Mouse (Mus musculus): ENCODE results near the gene Naglu. TPM values are rescaled to one million over a fixed set of nuclear protein-coding genes. Genes with fewer than 3 reads are reported as not detected.
"Not testable (repeated sequence)": the region's sequence is repeated elsewhere in the genome, so short reads cannot be mapped to it uniquely, and the experiment has no call there.

The Naglu gene
- polyA plus RNA-seq, 1 experiment from 2014 or later, result 12.5 TPM

DNA sequence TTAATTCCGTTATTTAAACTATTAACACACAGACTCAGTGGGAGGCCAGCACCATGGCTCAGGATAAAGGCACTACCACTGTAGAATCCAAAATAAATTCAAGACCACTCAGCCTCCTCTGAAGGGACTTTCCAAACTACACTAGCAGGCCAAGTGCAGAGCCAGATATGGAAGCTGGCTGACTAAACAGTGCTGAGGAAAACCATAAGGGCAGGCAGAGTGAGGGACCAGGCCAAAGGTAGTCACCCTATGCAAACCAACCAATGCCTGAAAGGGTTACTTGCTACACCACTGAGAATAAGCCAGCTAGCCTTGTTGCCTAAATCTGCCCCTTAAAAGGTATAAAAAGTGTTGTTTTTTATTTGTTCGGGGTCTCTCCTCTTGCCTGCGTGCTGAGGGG, 42.4 kb downstream of the Naglu start:
- H3K27me3 ChIP-seq (ENCODE audit: control insufficient read depth, insufficient read depth, low read length), result no peaks in the 10 kb centered on the region
- no peak overlapping the region for H3K9ac ChIP-seq (ENCODE audit: low read length)
- ATAC-seq (ENCODE audit: insufficient number of reproducible peaks, insufficient read depth, low FRiP score, low read depth), result no peak
- WGBS, result 94% methylated on average over 3 of the region's 3 CpGs
- H3K4me1 ChIP-seq (ENCODE audit: control insufficient read depth in 2 of 2, insufficient read depth in 2 of 2, low read length in 2 of 2), result peaks cover 0 to 8% of the 10 kb centered on the region in 2 experiments; a peak in 1 of 4 replicates
- no peak overlapping the region for H3K27ac ChIP-seq (replicated peaks in 1 of 2; ENCODE audit: control insufficient read depth in 1 of 2, insufficient read depth in 1 of 2, low read depth in 2 of 2, low read length in 2 of 2)
- peaks cover 3% of the 10 kb centered on the region; the same call in 1 of the 2 replicates for H3K9me3 ChIP-seq (ENCODE audit: control insufficient read depth, low read length)
- H3K36me3 ChIP-seq (ENCODE audit: control insufficient read depth, insufficient read depth, low read length), result peaks cover 11% of the 10 kb centered on the region
- no peak overlapping the region for H3K4me3 ChIP-seq (ENCODE audit: control insufficient read depth in 1 of 2, insufficient read depth in 1 of 2, low read depth in 1 of 2, low read length in 2 of 2)
- H3K4me2 ChIP-seq (ENCODE audit: low read length), result no peak overlapping the region

DNA sequence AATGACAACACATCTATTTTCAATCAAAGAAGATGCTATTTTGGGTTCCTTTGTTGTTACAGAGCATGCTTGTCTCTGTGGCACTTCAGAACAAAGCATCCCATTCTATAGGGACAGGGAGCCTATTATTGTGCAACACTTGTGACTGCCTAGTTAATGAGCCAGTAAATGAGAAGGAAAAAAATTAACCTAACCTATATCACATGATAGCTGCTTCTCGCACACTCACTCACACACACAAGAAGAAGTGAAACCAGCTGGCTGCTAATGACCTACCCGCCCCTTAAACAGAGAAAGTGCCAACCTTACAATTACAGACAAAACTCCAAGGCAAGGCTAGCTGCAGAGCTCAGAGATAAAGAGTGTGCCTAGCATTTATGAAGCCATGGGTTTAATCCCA, 45.8 kb downstream of the Naglu start:
- H3K4me3 ChIP-seq (ENCODE audit: control insufficient read depth in 1 of 2, insufficient read depth in 1 of 2, low read depth in 1 of 2, low read length in 2 of 2), result no peak overlapping the region
- peaks cover 5 to 22% of the 10 kb centered on the region in 2 experiments for H3K4me1 ChIP-seq (ENCODE audit: control insufficient read depth in 2 of 2, insufficient read depth in 2 of 2, low read length in 2 of 2)
- no peaks in the 10 kb centered on the region for H3K27me3 ChIP-seq (ENCODE audit: control insufficient read depth, insufficient read depth, low read length)
- no peak overlapping the region for H3K27ac ChIP-seq (replicated peaks in 1 of 2; ENCODE audit: control insufficient read depth in 1 of 2, insufficient read depth in 1 of 2, low read depth in 2 of 2, low read length in 2 of 2)
- H3K9me3 ChIP-seq (ENCODE audit: control insufficient read depth, low read length), result peaks cover 3% of the 10 kb centered on the region; the same call in 1 of the 2 replicates
- no peak overlapping the region for H3K9ac ChIP-seq (ENCODE audit: low read length)
- H3K4me2 ChIP-seq (ENCODE audit: low read length), result no peak overlapping the region
- ATAC-seq (ENCODE audit: insufficient number of reproducible peaks, insufficient read depth, low FRiP score, low read depth), result no peak
- peaks cover 7% of the 10 kb centered on the region for H3K36me3 ChIP-seq (ENCODE audit: control insufficient read depth, insufficient read depth, low read length)
- 75% methylated on average over 2 of the region's 2 CpGs for WGBS

DNA sequence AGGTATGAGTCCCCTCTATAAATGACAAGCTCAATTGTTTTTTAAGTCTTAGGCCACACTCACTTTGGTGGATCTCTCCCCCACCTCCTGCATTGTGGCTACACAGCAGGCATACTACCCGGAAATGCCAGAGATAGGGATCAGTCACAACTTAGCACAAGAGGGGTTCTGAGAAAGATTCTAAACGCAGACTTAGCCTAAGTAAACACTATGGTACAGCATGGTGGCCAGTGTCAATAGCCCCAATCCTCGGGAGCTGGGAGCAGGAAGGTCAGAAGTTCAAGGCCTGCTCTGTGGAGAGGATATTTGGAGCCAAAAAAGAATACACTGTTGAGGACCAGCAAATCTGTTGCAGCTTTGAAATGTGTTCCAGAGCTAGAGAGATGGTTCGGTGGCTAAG, 48.3 kb downstream of the Naglu start:
- Histone ChIP-seq H3K27ac (replicated peaks in 1 of 2; ENCODE audit: control insufficient read depth in 1 of 2, insufficient read depth in 1 of 2, low read depth in 2 of 2, low read length in 2 of 2) (0 out of 4 replicates have a peak overlapping the region, but pooled peaks of 1 of the 2 experiments have one; percentile 89), H3K9ac (ENCODE audit: low read length) (peak overlapping the region; percentile 96), H3K36me3 (ENCODE audit: control insufficient read depth, insufficient read depth, low read length) (peaks cover 24% of the 10 kb centered on the region), H3K4me3 (ENCODE audit: control insufficient read depth in 1 of 2, insufficient read depth in 1 of 2, low read depth in 1 of 2, low read length in 2 of 2) (peak overlapping the region; percentile 8 to 77; a peak in 2 of 4 replicates), H3K9me3 (ENCODE audit: control insufficient read depth, low read length) (peaks cover 2% of the 10 kb centered on the region; the same call in 1 of the 2 replicates), H3K27me3 (ENCODE audit: control insufficient read depth, insufficient read depth, low read length) (no peaks in the 10 kb centered on the region), H3K4me2 (ENCODE audit: low read length) (peak overlapping the region; percentile 95), H3K4me1 (ENCODE audit: control insufficient read depth in 2 of 2, insufficient read depth in 2 of 2, low read length in 2 of 2) (peaks cover 5 to 32% of the 10 kb centered on the region in 2 experiments)
- ATAC-seq (ENCODE audit: insufficient number of reproducible peaks, insufficient read depth, low FRiP score, low read depth), result no peak
- WGBS, result 22% methylated on average over 4 of the region's 4 CpGs

DNA sequence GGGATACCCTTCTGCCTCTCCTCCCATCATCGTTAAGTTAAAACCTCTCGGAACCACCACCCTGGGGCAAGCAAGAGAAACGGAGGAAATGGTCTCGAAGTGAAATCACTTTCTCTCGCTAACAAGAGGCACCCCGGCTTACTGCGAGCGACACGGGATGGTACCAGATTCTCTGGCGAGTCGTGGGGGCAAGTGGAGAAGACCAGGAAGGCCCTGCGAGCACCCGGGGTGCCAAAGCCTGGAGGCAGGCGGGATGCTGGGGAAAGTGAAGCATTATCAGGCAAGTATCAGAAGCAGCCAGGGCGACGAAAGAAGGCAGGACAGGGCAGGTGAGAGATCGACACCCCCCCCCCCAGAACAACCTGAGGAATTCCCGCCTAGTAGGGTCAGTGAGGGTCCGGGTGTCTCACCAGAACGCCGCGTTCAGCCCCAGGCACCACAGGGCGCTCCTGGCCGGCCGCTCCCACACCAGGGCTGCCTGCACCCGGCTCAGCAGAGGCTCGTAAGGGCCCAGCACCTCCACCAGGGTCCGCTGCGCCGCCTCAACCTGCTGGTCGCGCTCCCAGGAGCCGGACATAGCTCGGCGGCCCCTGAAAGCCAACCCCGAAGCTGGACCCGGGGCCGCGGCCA, 49.4 kb downstream of the Naglu start:
- peak overlapping the region; percentile 96 for H3K9ac ChIP-seq (ENCODE audit: low read length)
- H3K4me1 ChIP-seq (ENCODE audit: control insufficient read depth in 2 of 2, insufficient read depth in 2 of 2, low read length in 2 of 2), result peaks cover 5 to 32% of the 10 kb centered on the region in 2 experiments
- H3K36me3 ChIP-seq (ENCODE audit: control insufficient read depth, insufficient read depth, low read length), result peaks cover 34% of the 10 kb centered on the region
- WGBS, result under 1% methylated on average over 39 of the region's 39 CpGs
- peak overlapping the region; percentile 95 for H3K4me2 ChIP-seq (ENCODE audit: low read length)
- H3K27ac ChIP-seq (replicated peaks in 1 of 2; ENCODE audit: control insufficient read depth in 1 of 2, insufficient read depth in 1 of 2, low read depth in 2 of 2, low read length in 2 of 2), result peak overlapping the region; percentile 50 to 89
- peak overlapping the region; percentile 74 to 77 for H3K4me3 ChIP-seq (ENCODE audit: control insufficient read depth in 1 of 2, insufficient read depth in 1 of 2, low read depth in 1 of 2, low read length in 2 of 2)
- H3K9me3 ChIP-seq (ENCODE audit: control insufficient read depth, low read length), result no peaks in the 10 kb centered on the region
- ATAC-seq (ENCODE audit: insufficient number of reproducible peaks, insufficient read depth, low FRiP score, low read depth), result peak; percentile 66
- no peaks in the 10 kb centered on the region for H3K27me3 ChIP-seq (ENCODE audit: control insufficient read depth, insufficient read depth, low read length)

DNA sequence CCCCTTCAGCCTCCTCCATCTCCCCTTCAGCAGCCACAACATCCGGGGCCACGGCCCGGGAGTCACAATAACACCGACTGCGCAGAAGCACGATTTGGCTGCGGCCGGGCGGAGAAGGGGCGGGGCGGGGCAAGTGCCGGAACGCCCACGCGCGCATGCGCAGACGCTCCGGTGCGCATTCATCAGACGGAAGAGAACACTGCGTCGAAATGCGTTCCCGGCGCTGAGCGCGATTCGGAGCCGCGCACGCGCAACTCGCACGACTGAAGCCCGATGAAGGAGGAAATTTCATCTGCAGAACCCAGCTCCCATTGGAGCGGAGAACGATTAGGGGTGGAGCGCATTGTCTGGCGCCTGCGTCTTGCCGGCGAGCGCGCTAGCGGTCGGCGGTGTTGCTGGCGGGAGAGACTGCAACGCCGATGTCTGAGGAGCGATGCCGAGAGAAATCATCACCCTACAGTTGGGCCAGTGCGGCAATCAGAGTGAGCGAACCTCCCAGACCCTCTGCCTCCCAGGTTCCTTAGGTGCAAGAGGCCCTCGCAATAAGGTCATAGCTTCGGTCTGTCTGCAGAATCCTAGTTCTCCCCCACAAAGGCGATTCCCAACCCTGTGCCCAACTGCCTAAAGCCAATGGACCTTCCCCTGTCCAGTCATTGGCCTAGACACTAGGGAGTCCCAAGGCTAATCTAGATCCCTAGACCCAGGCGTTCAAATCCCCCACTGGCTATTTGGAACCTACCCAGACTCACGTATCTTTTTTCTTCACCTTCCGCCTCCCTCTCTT, 50.1 kb downstream of the Naglu start, which contains the start of the genes Retreg3 and Tubg1:
Retreg3 (minus strand) TSS at position 133 of the 784 bp plus-strand sequence.
Tubg1 (plus strand) TSS at position 178 of the 784 bp plus-strand sequence.
- Histone ChIP-seq H3K27ac (replicated peaks in 1 of 2; ENCODE audit: control insufficient read depth in 1 of 2, insufficient read depth in 1 of 2, low read depth in 2 of 2, low read length in 2 of 2) (peak within 1 kb of the TSS; percentile 89 to 94), H3K9ac (ENCODE audit: low read length) (peak within 1 kb of the TSS; percentile 96), H3K27me3 (ENCODE audit: control insufficient read depth, insufficient read depth, low read length) (no peaks in the 10 kb centered on the region), H3K9me3 (ENCODE audit: control insufficient read depth, low read length) (no peaks in the 10 kb centered on the region), H3K4me2 (ENCODE audit: low read length) (peak within 1 kb of the TSS; percentile 95), H3K4me3 (ENCODE audit: control insufficient read depth in 1 of 2, insufficient read depth in 1 of 2, low read depth in 1 of 2, low read length in 2 of 2) (peak within 1 kb of the TSS; percentile 77 to 82), H3K36me3 (ENCODE audit: control insufficient read depth, insufficient read depth, low read length) (peaks cover 38% of the 10 kb centered on the region), H3K4me1 (ENCODE audit: control insufficient read depth in 2 of 2, insufficient read depth in 2 of 2, low read length in 2 of 2) (peaks cover 5 to 32% of the 10 kb centered on the region in 2 experiments)
- ATAC-seq (ENCODE audit: insufficient number of reproducible peaks, insufficient read depth, low FRiP score, low read depth), result peak; percentile 97
- under 1% methylated on average over 61 of the region's 61 CpGs for WGBS

DNA sequence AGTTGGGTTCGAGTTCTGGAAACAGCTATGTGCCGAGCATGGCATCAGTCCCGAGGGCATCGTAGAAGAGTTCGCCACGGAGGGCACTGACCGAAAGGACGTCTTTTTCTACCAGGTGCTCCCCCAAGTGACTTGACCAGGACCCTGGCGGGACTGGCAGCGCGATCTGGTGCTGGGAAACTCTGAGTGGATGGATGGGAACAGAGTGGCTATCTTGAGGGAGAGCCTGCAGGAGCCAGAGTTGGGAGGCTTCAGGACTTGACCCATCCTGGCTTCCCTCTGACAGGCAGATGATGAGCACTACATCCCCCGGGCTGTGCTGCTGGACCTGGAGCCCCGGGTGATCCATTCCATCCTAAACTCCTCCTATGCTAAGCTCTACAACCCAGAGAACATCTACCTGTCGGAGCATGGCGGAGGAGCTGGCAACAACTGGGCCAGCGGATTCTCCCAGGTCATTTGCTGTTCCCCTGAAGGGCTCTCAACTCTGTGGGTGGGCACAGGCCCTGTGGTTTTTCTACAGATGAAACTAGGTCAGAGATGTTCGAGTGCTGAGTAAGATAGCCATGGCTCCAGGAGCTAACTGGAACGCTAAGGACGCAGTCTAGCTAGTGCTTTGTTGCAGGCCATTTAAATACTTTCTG, 50.9 kb downstream of the Naglu start:
- Histone ChIP-seq H3K4me1 (ENCODE audit: control insufficient read depth in 2 of 2, insufficient read depth in 2 of 2, low read length in 2 of 2) (peaks cover 5 to 28% of the 10 kb centered on the region in 2 experiments), H3K9me3 (ENCODE audit: control insufficient read depth, low read length) (no peaks in the 10 kb centered on the region), H3K36me3 (ENCODE audit: control insufficient read depth, insufficient read depth, low read length) (peaks cover 43% of the 10 kb centered on the region), H3K4me2 (ENCODE audit: low read length) (peak overlapping the region; percentile 95), H3K4me3 (ENCODE audit: control insufficient read depth in 1 of 2, insufficient read depth in 1 of 2, low read depth in 1 of 2, low read length in 2 of 2) (peak overlapping the region; percentile 77 to 82), H3K9ac (ENCODE audit: low read length) (peak overlapping the region; percentile 91), H3K27ac (replicated peaks in 1 of 2; ENCODE audit: control insufficient read depth in 1 of 2, insufficient read depth in 1 of 2, low read depth in 2 of 2, low read length in 2 of 2) (peak overlapping the region; percentile 89 to 94), H3K27me3 (ENCODE audit: control insufficient read depth, insufficient read depth, low read length) (no peaks in the 10 kb centered on the region)
- no peak for ATAC-seq (ENCODE audit: insufficient number of reproducible peaks, insufficient read depth, low FRiP score, low read depth)
- 21% methylated on average over 19 of the region's 19 CpGs for WGBS

DNA sequence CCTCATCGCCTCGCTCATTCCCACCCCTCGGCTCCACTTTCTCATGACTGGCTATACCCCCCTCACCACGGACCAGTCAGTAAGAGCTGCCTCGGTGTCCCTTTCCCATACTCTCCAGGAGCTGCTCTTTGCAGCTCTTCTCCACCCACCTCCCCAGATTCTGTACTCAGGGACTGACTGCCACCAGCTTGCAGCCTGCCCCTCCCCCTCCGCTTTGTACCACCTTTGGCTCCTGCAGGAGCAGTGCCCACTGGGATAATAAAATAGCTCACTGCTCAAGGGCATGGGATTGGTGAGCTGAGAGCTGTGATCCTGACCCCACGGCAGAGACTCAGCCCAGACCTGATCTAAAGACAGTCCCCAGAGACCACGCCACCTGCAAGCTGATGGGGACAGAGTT, 54.7 kb downstream of the Naglu start:
- not testable (repeated sequence) for H3K9me3 ChIP-seq (ENCODE audit: control insufficient read depth, low read length); ATAC-seq (ENCODE audit: insufficient number of reproducible peaks, insufficient read depth, low FRiP score, low read depth); H3K4me3 ChIP-seq (ENCODE audit: control insufficient read depth in 1 of 2, insufficient read depth in 1 of 2, low read depth in 1 of 2, low read length in 2 of 2); H3K27ac ChIP-seq (replicated peaks in 1 of 2; ENCODE audit: control insufficient read depth in 1 of 2, insufficient read depth in 1 of 2, low read depth in 2 of 2, low read length in 2 of 2); H3K27me3 ChIP-seq (ENCODE audit: control insufficient read depth, insufficient read depth, low read length); H3K4me2 ChIP-seq (ENCODE audit: low read length); H3K9ac ChIP-seq (ENCODE audit: low read length)
- Histone ChIP-seq H3K4me1 (ENCODE audit: control insufficient read depth in 2 of 2, insufficient read depth in 2 of 2, low read length in 2 of 2) (peaks cover 3 to 11% of the 10 kb centered on the region in 2 experiments; a peak in 3 of 4 replicates), H3K36me3 (ENCODE audit: control insufficient read depth, insufficient read depth, low read length) (peaks cover 50% of the 10 kb centered on the region)
- WGBS, result 94% methylated on average over 8 of the region's 8 CpGs

Measured in heart, embryonic 14.5 days (tissue).